Mouse (Mus musculus): Measurements from ENCODE around the gene Epn1. TPM values are rescaled to one million over a fixed set of nuclear protein-coding genes. Genes with fewer than 3 reads are reported as not detected.

The Epn1 gene
- polyA plus RNA-seq, 1 experiment = 68.8 TPM

DNA sequence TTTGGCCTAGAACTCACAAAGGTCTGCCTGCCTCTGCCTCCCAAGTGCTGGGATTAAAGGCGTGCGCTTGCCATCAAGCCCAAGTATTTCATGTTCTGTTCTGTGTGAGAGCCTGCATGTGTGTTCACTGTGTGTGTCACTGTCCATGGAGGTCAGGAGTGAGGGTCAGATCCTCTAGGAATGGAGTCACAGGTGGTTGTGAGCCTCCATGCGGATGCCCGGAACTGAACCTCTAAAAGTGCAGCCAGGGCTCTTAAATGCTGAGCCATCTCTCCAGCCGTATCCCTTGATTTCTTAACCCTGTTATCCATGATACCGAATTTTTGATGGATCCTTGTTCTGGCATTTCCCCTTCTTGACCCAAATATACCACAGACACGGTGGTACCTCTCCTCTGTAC, 43.0 kb upstream of the Epn1 start:
- Histone ChIP-seq H3K27ac (ENCODE audit: insufficient read depth, low read length) (no peak overlapping the region), H3K36me3 (ENCODE audit: control insufficient read depth, insufficient read depth, low read length, poor library complexity, severe bottlenecking) (peaks cover 2% of the 10 kb centered on the region; the same call in 1 of the 2 replicates), H3K4me1 (ENCODE audit: control insufficient read depth, insufficient read depth, low read length) (no peaks in the 10 kb centered on the region), H3K9ac (ENCODE audit: low read depth, poor library complexity, severe bottlenecking) (no peak overlapping the region), H3K9me3 (replicated peaks; ENCODE audit: control insufficient read depth, insufficient read depth, low read length, poor library complexity, severe bottlenecking) (no peaks in the 10 kb centered on the region), H3K27me3 (ENCODE audit: control insufficient read depth, insufficient read depth, low read length, poor library complexity, severe bottlenecking) (no peaks in the 10 kb centered on the region), H3K4me3 (ENCODE audit: low read depth, low read length) (no peak overlapping the region)
- TF ChIP-seq POLR2A (IDR thresholded peaks at IDR 0.05; ENCODE audit: insufficient read depth, low read length) (no peak), EP300 (IDR thresholded peaks at IDR 0.05; ENCODE audit: insufficient read depth, low read depth, low read length) (no peak), CTCF (IDR thresholded peaks at IDR 0.05; ENCODE audit: low read depth, low read length) (no peak)

DNA sequence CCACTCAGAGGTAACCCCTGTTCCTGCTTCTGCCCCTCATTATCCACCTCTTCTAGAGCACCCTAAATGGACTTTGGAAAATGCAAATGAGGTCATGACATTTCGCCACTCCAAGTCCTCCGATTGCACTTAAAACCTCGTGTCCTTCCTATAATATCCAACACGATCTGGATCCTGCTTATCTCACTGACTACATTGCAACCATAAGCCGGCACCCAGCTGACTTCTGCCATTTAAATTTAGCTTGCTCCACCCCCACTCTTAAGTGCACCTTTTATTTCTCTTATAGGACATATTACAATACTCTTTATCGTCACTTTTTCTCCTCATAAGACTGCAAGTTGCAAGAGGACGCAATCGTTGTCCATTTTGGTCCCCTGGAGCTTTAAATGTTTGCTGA, 42.6 kb upstream of the Epn1 start:
- H3K9me3 ChIP-seq (replicated peaks; ENCODE audit: control insufficient read depth, insufficient read depth, low read length, poor library complexity, severe bottlenecking) = no peaks in the 10 kb centered on the region
- H3K4me1 ChIP-seq (ENCODE audit: control insufficient read depth, insufficient read depth, low read length) = no peaks in the 10 kb centered on the region
- H3K4me3 ChIP-seq (ENCODE audit: low read depth, low read length) = no peak overlapping the region
- no peaks in the 10 kb centered on the region for H3K27me3 ChIP-seq (ENCODE audit: control insufficient read depth, insufficient read depth, low read length, poor library complexity, severe bottlenecking)
- TF ChIP-seq CTCF (IDR thresholded peaks at IDR 0.05; ENCODE audit: low read depth, low read length) (no peak), EP300 (IDR thresholded peaks at IDR 0.05; ENCODE audit: insufficient read depth, low read depth, low read length) (no peak), POLR2A (IDR thresholded peaks at IDR 0.05; ENCODE audit: insufficient read depth, low read length) (no peak)
- peaks cover 2% of the 10 kb centered on the region; the same call in 1 of the 2 replicates for H3K36me3 ChIP-seq (ENCODE audit: control insufficient read depth, insufficient read depth, low read length, poor library complexity, severe bottlenecking)
- no peak overlapping the region for H3K27ac ChIP-seq (ENCODE audit: insufficient read depth, low read length)
- H3K9ac ChIP-seq (ENCODE audit: low read depth, poor library complexity, severe bottlenecking) = no peak overlapping the region

DNA sequence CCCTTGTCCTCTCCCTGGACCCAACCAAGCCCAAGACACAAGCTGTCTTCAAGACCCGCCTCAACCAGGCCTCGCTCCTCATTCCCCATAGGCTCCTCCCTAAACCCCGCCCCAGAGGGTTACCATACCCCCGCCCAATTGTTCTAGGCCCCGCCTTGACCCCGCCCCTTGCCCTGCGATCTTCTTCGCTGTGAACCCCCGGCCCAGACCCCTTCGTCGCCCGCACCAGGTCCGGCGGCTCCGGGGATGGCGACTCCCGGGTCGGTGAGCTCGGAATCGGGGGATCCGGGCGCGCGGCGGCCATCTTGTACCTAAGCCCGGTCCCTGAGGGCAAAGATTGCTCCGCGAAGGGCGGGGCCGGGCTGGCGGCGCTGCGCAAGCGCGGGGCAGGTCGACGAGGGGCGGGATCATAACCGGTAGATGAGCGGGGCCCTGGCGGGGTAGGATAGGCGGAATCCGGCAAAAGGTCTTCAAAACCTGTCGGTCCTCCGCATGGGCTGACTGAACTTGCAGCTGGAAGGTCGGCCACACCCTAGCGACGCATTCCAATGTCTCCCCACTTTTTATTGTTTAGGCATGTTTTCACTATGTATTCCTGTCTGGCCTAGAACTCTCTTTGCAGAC, 41.8 kb upstream of the Epn1 start, which contains the start of gene Zfp784:
Gene Zfp784, minus strand, starts transcription at position 338 of the 624 bp plus-strand sequence.
- no peaks in the 10 kb centered on the region for H3K4me1 ChIP-seq (ENCODE audit: control insufficient read depth, insufficient read depth, low read length)
- H3K4me3 ChIP-seq (ENCODE audit: low read depth, low read length) = peak within 1 kb of the TSS; percentile 99
- peak within 1 kb of the TSS; percentile 74 for H3K9ac ChIP-seq (ENCODE audit: low read depth, poor library complexity, severe bottlenecking)
- H3K36me3 ChIP-seq (ENCODE audit: control insufficient read depth, insufficient read depth, low read length, poor library complexity, severe bottlenecking) = peaks cover 2% of the 10 kb centered on the region; the same call in 1 of the 2 replicates
- no peaks in the 10 kb centered on the region for H3K27me3 ChIP-seq (ENCODE audit: control insufficient read depth, insufficient read depth, low read length, poor library complexity, severe bottlenecking)
- H3K9me3 ChIP-seq (replicated peaks; ENCODE audit: control insufficient read depth, insufficient read depth, low read length, poor library complexity, severe bottlenecking) = no peaks in the 10 kb centered on the region
- no peak for TF ChIP-seq EP300 (IDR thresholded peaks at IDR 0.05; ENCODE audit: insufficient read depth, low read depth, low read length)
- no peak for TF ChIP-seq CTCF (IDR thresholded peaks at IDR 0.05; ENCODE audit: low read depth, low read length)
- no peak for TF ChIP-seq POLR2A (IDR thresholded peaks at IDR 0.05; ENCODE audit: insufficient read depth, low read length)
- peak within 1 kb of the TSS; percentile 56 for H3K27ac ChIP-seq (ENCODE audit: insufficient read depth, low read length)

DNA sequence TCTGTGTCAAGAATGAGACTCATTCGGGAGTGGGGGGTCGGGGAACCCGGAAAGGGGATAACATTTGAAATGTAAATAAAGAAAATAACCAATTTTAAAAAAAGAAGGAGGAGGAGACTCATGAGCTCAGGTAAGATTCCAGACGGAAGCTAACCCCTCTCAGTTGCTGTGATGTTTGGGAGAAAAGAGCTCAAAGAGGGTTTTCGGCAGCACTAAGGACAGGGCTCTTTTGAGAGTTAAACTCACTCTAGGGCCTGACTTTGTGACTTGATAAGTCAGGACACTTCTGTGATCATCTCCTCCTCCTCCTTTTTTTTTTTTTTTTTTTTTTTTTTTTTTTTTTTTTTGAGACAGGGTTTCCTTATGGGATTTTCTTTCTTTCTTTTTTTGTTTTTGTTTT, 41.1 kb upstream of the Epn1 start:
- H3K27ac ChIP-seq (ENCODE audit: insufficient read depth, low read length) = peak overlapping the region; percentile 56; the same call in 1 of the 2 replicates
- H3K9ac ChIP-seq (ENCODE audit: low read depth, poor library complexity, severe bottlenecking) = peak overlapping the region; percentile 74
- H3K4me1 ChIP-seq (ENCODE audit: control insufficient read depth, insufficient read depth, low read length) = no peaks in the 10 kb centered on the region
- no peaks in the 10 kb centered on the region for H3K27me3 ChIP-seq (ENCODE audit: control insufficient read depth, insufficient read depth, low read length, poor library complexity, severe bottlenecking)
- H3K9me3 ChIP-seq (replicated peaks; ENCODE audit: control insufficient read depth, insufficient read depth, low read length, poor library complexity, severe bottlenecking) = no peaks in the 10 kb centered on the region
- TF ChIP-seq CTCF (IDR thresholded peaks at IDR 0.05; ENCODE audit: low read depth, low read length) = no peak
- TF ChIP-seq POLR2A (IDR thresholded peaks at IDR 0.05; ENCODE audit: insufficient read depth, low read length) = no peak
- TF ChIP-seq EP300 (IDR thresholded peaks at IDR 0.05; ENCODE audit: insufficient read depth, low read depth, low read length) = no peak
- peak overlapping the region; percentile 99; the same call in 1 of the 2 replicates for H3K4me3 ChIP-seq (ENCODE audit: low read depth, low read length)
- peaks cover 2% of the 10 kb centered on the region; the same call in 1 of the 2 replicates for H3K36me3 ChIP-seq (ENCODE audit: control insufficient read depth, insufficient read depth, low read length, poor library complexity, severe bottlenecking)

DNA sequence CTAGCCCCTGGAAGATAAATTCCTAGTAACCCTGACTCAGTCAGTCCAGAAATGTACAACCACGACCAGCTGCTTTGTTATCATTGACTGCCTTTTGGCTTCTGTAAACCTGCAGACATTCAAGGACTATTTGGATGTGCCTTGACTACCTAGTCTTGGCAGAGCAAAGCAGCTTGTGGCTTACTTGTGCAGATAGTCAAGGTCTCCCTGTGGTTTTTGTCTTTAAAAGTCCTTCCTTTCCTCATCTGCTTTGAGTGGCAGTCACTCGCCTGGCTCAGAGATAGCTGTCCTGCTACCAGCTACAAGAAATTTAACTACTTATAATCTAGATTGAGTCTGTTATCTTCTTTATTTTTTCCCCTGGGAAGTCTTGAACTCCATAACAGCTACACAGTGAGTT, 35.1 kb upstream of the Epn1 start:
- no peak for TF ChIP-seq CTCF (IDR thresholded peaks at IDR 0.05; ENCODE audit: low read depth, low read length)
- H3K27ac ChIP-seq (ENCODE audit: insufficient read depth, low read length) = no peak overlapping the region
- H3K9ac ChIP-seq (ENCODE audit: low read depth, poor library complexity, severe bottlenecking) = no peak overlapping the region
- no peaks in the 10 kb centered on the region for H3K4me1 ChIP-seq (ENCODE audit: control insufficient read depth, insufficient read depth, low read length)
- no peak overlapping the region for H3K4me3 ChIP-seq (ENCODE audit: low read depth, low read length)
- peaks cover 2% of the 10 kb centered on the region; the same call in 1 of the 2 replicates for H3K36me3 ChIP-seq (ENCODE audit: control insufficient read depth, insufficient read depth, low read length, poor library complexity, severe bottlenecking)
- no peaks in the 10 kb centered on the region for H3K27me3 ChIP-seq (ENCODE audit: control insufficient read depth, insufficient read depth, low read length, poor library complexity, severe bottlenecking)
- no peaks in the 10 kb centered on the region for H3K9me3 ChIP-seq (replicated peaks; ENCODE audit: control insufficient read depth, insufficient read depth, low read length, poor library complexity, severe bottlenecking)

DNA sequence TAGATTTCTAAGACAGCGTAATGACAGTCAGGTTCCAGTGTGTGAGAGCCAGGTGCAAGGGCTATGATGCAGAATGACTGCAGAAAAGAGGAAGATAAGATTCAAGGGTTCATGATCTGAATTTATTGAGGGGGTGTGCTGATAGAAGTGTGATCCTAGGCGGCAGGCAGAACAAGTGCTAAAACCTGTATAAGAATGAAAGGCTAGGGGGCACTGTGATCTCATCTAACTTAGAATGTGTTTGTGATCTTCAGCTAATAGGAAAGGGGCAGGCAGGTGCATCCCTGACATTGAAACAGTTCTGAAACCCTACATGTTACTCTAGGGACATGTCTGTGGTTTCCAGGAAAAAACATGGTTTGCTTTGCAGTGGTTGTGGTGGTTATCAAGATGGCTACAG, 33.9 kb upstream of the Epn1 start:
- TF ChIP-seq CTCF (IDR thresholded peaks at IDR 0.05; ENCODE audit: low read depth, low read length) (no peak), EP300 (IDR thresholded peaks at IDR 0.05; ENCODE audit: insufficient read depth, low read depth, low read length) (no peak), POLR2A (IDR thresholded peaks at IDR 0.05; ENCODE audit: insufficient read depth, low read length) (no peak)
- peaks cover 2% of the 10 kb centered on the region; the same call in 1 of the 2 replicates for H3K36me3 ChIP-seq (ENCODE audit: control insufficient read depth, insufficient read depth, low read length, poor library complexity, severe bottlenecking)
- peaks cover 1% of the 10 kb centered on the region for H3K4me1 ChIP-seq (ENCODE audit: control insufficient read depth, insufficient read depth, low read length)
- no peak overlapping the region for H3K9ac ChIP-seq (ENCODE audit: low read depth, poor library complexity, severe bottlenecking)
- no peak overlapping the region for H3K4me3 ChIP-seq (ENCODE audit: low read depth, low read length)
- no peak overlapping the region for H3K27ac ChIP-seq (ENCODE audit: insufficient read depth, low read length)
- H3K9me3 ChIP-seq (replicated peaks; ENCODE audit: control insufficient read depth, insufficient read depth, low read length, poor library complexity, severe bottlenecking) = no peaks in the 10 kb centered on the region
- H3K27me3 ChIP-seq (ENCODE audit: control insufficient read depth, insufficient read depth, low read length, poor library complexity, severe bottlenecking) = no peaks in the 10 kb centered on the region

All from ES-Bruce4 (cell line).